Mouse (Mus musculus) MEL (cell line): Measurements from ENCODE around the gene 1700001L19Rik. TPM values are rescaled to one million over a fixed set of nuclear protein-coding genes. Genes with fewer than 3 reads are reported as not detected.

Experiments used
- DNase-seq: peaks from one replicate; pipeline ENCODE4 v3.0.0; 2011; ENCODE audit warnings: low read depth, low spot score
- H3K27ac ChIP-seq: 2 replicates; pipeline ENCODE4 v1.5.1; 2012; ENCODE audit warnings: low read depth, mild to moderate bottlenecking, control low read depth, low read length, moderate library complexity; ENCODE audit not compliant: control insufficient read depth
- H3K27me3 ChIP-seq, 2 experiments: fragments of 150-350 bp in 1 of 2; sonication (generic) in 1 of 2; 2 replicates each; pipeline ENCODE4 v1.6.1; 2012; ENCODE audit warnings: low read length in 2 of 2, mild to moderate bottlenecking in 2 of 2, improper control_type of control experiment in 1 of 2, moderate library complexity in 1 of 2; ENCODE audit not compliant: insufficient read depth in 2 of 2, control insufficient read depth in 1 of 2
- H3K36me3 ChIP-seq, 2 experiments: 2 replicates each; pipeline ENCODE4 v1.6.1; 2012 to 2014; ENCODE audit warnings: low read length in 2 of 2, improper control_type of control experiment in 1 of 2, inconsistent platforms in 1 of 2, mild to moderate bottlenecking in 1 of 2; ENCODE audit not compliant: insufficient read depth in 2 of 2, control insufficient read depth in 1 of 2
- H3K4me1 ChIP-seq, 2 experiments: fragments of 150-350 bp in 1 of 2; sonication (generic) in 1 of 2; 2 replicates each; pipeline ENCODE4 v1.6.1; 2012; ENCODE audit warnings: low read length in 2 of 2, improper control_type of control experiment in 1 of 2, mild to moderate bottlenecking in 1 of 2; ENCODE audit not compliant: insufficient read depth in 2 of 2, control insufficient read depth in 1 of 2
- H3K4me3 ChIP-seq, 2 experiments: fragments of 150-350 bp in 1 of 2; sonication (generic) in 1 of 2; 2 replicates each; pipeline ENCODE4 v1.5.1; 2012; ENCODE audit warnings: low read depth in 2 of 2, low read length in 2 of 2, mild to moderate bottlenecking in 2 of 2, moderate library complexity in 2 of 2, control low read depth in 1 of 2, improper control_type of control experiment in 1 of 2; ENCODE audit not compliant: control insufficient read depth in 1 of 2, insufficient read depth in 1 of 2
- H3K79me2 ChIP-seq: 2 replicates; pipeline ENCODE4 v1.6.1; 2012; ENCODE audit warnings: mild to moderate bottlenecking, low read length, moderate library complexity; ENCODE audit not compliant: control insufficient read depth, poor library complexity, insufficient read depth
- H3K9ac ChIP-seq: 2 replicates; pipeline ENCODE4 v1.6.1; 2012; ENCODE audit warnings: low read depth, mild to moderate bottlenecking, control low read depth, low read length, moderate library complexity; ENCODE audit not compliant: control insufficient read depth, poor library complexity, severe bottlenecking
- H3K9me3 ChIP-seq: fragments of 150-350 bp; sonication (generic); replicated peaks from 2 replicates; pipeline ENCODE4 v1.6.1; 2012; ENCODE audit warnings: mild to moderate bottlenecking, low read length, improper control_type of control experiment, moderate library complexity; ENCODE audit not compliant: insufficient read depth
- CHD2 ChIP-seq: IDR thresholded peaks from 2 replicates; pipeline ENCODE4 v1.6.1; 2011; ENCODE audit warnings: low read length, improper control_type of control experiment
- CTCF ChIP-seq, 3 experiments: IDR thresholded peaks in 2 of 3; conservative IDR thresholded peaks in 1 of 3; 2 replicates each; pipeline ENCODE4 v1.5.1; 2011 to 2012; ENCODE audit warnings: low read length in 3 of 3, low read depth in 2 of 3, mild to moderate bottlenecking in 2 of 3, improper control_type of control experiment in 1 of 3, inconsistent platforms in 1 of 3, mixed read lengths in 1 of 3, moderate library complexity in 1 of 3; ENCODE audit not compliant: control insufficient read depth in 1 of 3, insufficient read depth in 1 of 3, poor library complexity in 1 of 3, severe bottlenecking in 1 of 3
- E2F4 ChIP-seq: IDR thresholded peaks from 2 replicates; pipeline ENCODE4 v1.6.1; 2011; ENCODE audit warnings: low read depth, low read length, improper control_type of control experiment, borderline replicate concordance
- ELF1 ChIP-seq: IDR thresholded peaks from 2 replicates; pipeline ENCODE4 v1.6.1; 2014; ENCODE audit warnings: low read depth, mild to moderate bottlenecking, inconsistent platforms, low read length, improper control_type of control experiment, moderate library complexity
- EP300 ChIP-seq, 2 experiments: IDR thresholded peaks; 2 replicates each; pipeline ENCODE4 v1.6.1; 2011; ENCODE audit warnings: improper control_type of control experiment in 2 of 2, low read length in 2 of 2, low read depth in 1 of 2, mild to moderate bottlenecking in 1 of 2
- ETS1 ChIP-seq: IDR thresholded peaks from 2 replicates; pipeline ENCODE4 v1.6.1; 2012; ENCODE audit warnings: low read depth, mild to moderate bottlenecking, inconsistent platforms, low read length, improper control_type of control experiment, moderate library complexity
- GABPA ChIP-seq: IDR thresholded peaks from 2 replicates; pipeline ENCODE4 v1.6.1; 2012; ENCODE audit warnings: low read depth, mild to moderate bottlenecking, inconsistent platforms, low read length, improper control_type of control experiment, moderate library complexity
- KAT2A ChIP-seq: conservative IDR thresholded peaks from 2 replicates; pipeline ENCODE4 v1.6.1; 2012; ENCODE audit warnings: low read depth, low read length, improper control_type of control experiment, inconsistent platforms
- MAX ChIP-seq: IDR thresholded peaks from 2 replicates; pipeline ENCODE4 v1.6.1; 2011; ENCODE audit warnings: low read length, improper control_type of control experiment
- MEF2A ChIP-seq: IDR thresholded peaks from 2 replicates; pipeline ENCODE4 v1.6.1; 2014; ENCODE audit warnings: low read depth, mild to moderate bottlenecking, inconsistent platforms, low read length, improper control_type of control experiment; ENCODE audit not compliant: poor library complexity, insufficient replicate concordance, severe bottlenecking; ENCODE audit errors: extremely low read depth
- MYB ChIP-seq: IDR thresholded peaks from 2 replicates; pipeline ENCODE4 v1.6.1; 2011; ENCODE audit warnings: mild to moderate bottlenecking, low read depth, low read length, improper control_type of control experiment
- POLR2A ChIP-seq, 2 experiments: IDR thresholded peaks; 2 replicates each; pipeline ENCODE4 v1.6.1; 2011 to 2012; ENCODE audit warnings: low read length in 2 of 2, mild to moderate bottlenecking in 2 of 2, control low read depth in 1 of 2, improper control_type of control experiment in 1 of 2, low read depth in 1 of 2, moderate library complexity in 1 of 2; ENCODE audit not compliant: control insufficient read depth in 1 of 2, insufficient read depth in 1 of 2, poor library complexity in 1 of 2
- POLR2AphosphoS5 ChIP-seq: IDR thresholded peaks from 2 replicates; pipeline ENCODE4 v1.6.1; 2012; ENCODE audit warnings: low read depth, borderline replicate concordance, mild to moderate bottlenecking, inconsistent platforms, low read length, moderate library complexity, mixed read lengths
- RAD21 ChIP-seq: IDR thresholded peaks from 2 replicates; pipeline ENCODE4 v1.6.1; 2011; ENCODE audit warnings: mild to moderate bottlenecking, low read depth, low read length, improper control_type of control experiment
- RCOR1 ChIP-seq: IDR thresholded peaks from 2 replicates; pipeline ENCODE4 v1.6.1; 2012; ENCODE audit warnings: low read depth, mild to moderate bottlenecking, inconsistent platforms, low read length, improper control_type of control experiment
- SIN3A ChIP-seq: IDR thresholded peaks from 2 replicates; pipeline ENCODE4 v1.6.1; 2012; ENCODE audit warnings: low read length, improper control_type of control experiment, inconsistent platforms
- SMC3 ChIP-seq: IDR thresholded peaks from 2 replicates; pipeline ENCODE4 v1.6.1; 2011; ENCODE audit warnings: low read depth, low read length, improper control_type of control experiment
- TAL1 ChIP-seq: IDR thresholded peaks from 2 replicates; pipeline ENCODE4 v1.6.1; 2012; ENCODE audit warnings: mild to moderate bottlenecking, inconsistent platforms, low read length, moderate library complexity, mixed read lengths
- TBP ChIP-seq: IDR thresholded peaks from 2 replicates; pipeline ENCODE4 v1.8.0; 2011; ENCODE audit warnings: low read depth, low read length, improper control_type of control experiment
- UBTF ChIP-seq: IDR thresholded peaks from 2 replicates; pipeline ENCODE4 v1.6.1; 2012; ENCODE audit warnings: low read depth, mild to moderate bottlenecking, inconsistent platforms, low read length, improper control_type of control experiment, moderate library complexity, borderline replicate concordance; ENCODE audit not compliant: insufficient read depth
- USF2 ChIP-seq, 2 experiments: IDR thresholded peaks; 2 replicates each; pipeline ENCODE4 v1.6.1; 2011 to 2012; ENCODE audit warnings: improper control_type of control experiment in 2 of 2, low read length in 2 of 2, borderline replicate concordance in 1 of 2, inconsistent platforms in 1 of 2, low read depth in 1 of 2, mild to moderate bottlenecking in 1 of 2; ENCODE audit not compliant: insufficient read depth in 1 of 2
- ZC3H11A ChIP-seq: IDR thresholded peaks from 2 replicates; pipeline ENCODE4 v1.6.1; 2012; ENCODE audit warnings: low read depth, mild to moderate bottlenecking, inconsistent platforms, low read length, improper control_type of control experiment
- ZMIZ1 ChIP-seq: IDR thresholded peaks from 2 replicates; pipeline ENCODE4 v1.6.1; 2012; ENCODE audit warnings: low read depth, mild to moderate bottlenecking, inconsistent platforms, low read length, improper control_type of control experiment, moderate library complexity
- ZNF384 ChIP-seq: IDR thresholded peaks from 2 replicates; pipeline ENCODE4 v1.6.1; 2012; ENCODE audit warnings: low read depth, mild to moderate bottlenecking, inconsistent platforms, low read length, improper control_type of control experiment
- polyA plus RNA-seq, 2 experiments: library from polyadenylated mRNA; stranded (reverse) in 1 of 2; unstranded in 1 of 2; fragments of >175 nt in 1 of 2; fragments of >200 nt in 1 of 2; gene quantifications; 2 replicates each; pipeline versions ENCODE4 v1.2.1 to v1.2.4; 2012; ENCODE audit warnings: low replicate concordance in 2 of 2, low read depth in 1 of 2; ENCODE audit not compliant: insufficient read length in 2 of 2, insufficient read depth in 1 of 2, missing spikeins in 1 of 2
- total RNA-seq: library from RNA; depleted of rRNA; stranded (reverse); fragments of 300-350 nt; gene quantifications from 2 replicates; pipeline ENCODE4 v1.2.3, GENCODE M21; 2012

1700001L19Rik gene
- total and polyA plus RNA-seq, 3 experiments = not detected

DNA sequence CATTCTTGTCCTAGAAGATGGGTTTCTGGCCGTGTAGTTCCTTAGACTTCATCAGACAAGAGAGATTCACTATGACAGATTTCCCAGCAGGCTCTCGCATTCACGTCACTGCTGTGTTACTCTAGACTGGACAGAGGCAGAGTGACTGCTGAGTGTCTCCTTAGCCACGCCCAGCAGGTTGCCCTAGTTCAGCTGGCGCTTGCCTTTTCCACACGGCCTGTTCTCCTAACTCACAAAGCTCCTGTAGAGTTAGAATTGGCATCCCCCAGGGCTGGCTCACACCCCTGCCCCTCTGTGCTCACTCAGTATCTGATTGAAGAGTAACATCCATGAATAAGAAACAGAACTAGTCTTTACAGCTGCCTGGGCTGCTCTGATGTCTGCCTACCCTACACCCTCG lies 11.8 kb upstream of the 1700001L19Rik start:
- TF ChIP-seq UBTF = no peak
- no peak for TF ChIP-seq RAD21
- TF ChIP-seq TAL1 = no peak
- no peak for TF ChIP-seq E2F4
- no peak for TF ChIP-seq CTCF (IDR thresholded peaks at IDR 0.05 in 2 of 3, conservative IDR thresholded peaks at IDR 0.05 in 1 of 3; ENCODE audit: control insufficient read depth in 1 of 3, insufficient read depth in 1 of 3, low read depth in 2 of 3, low read length in 3 of 3, poor library complexity in 1 of 3, severe bottlenecking in 1 of 3)
- no peak for TF ChIP-seq RCOR1
- no peak for TF ChIP-seq POLR2A (IDR thresholded peaks at IDR 0.05; ENCODE audit: control insufficient read depth in 1 of 2, insufficient read depth in 1 of 2, low read depth in 1 of 2, low read length in 2 of 2, poor library complexity in 1 of 2)
- no peak for TF ChIP-seq KAT2A
- TF ChIP-seq ELF1 = no peak
- H3K4me1 ChIP-seq = peaks cover 0 to 2% of the 10 kb centered on the region in 2 experiments; a peak in 1 of 4 replicates
- H3K27me3 ChIP-seq = no peaks in the 10 kb centered on the region
- no peak overlapping the region for H3K9ac ChIP-seq
- H3K27ac ChIP-seq = no peak overlapping the region
- no peak for DNase-seq
- peaks cover 4 to 9% of the 10 kb centered on the region in 2 experiments for H3K36me3 ChIP-seq
- no peak overlapping the region for H3K4me3 ChIP-seq
- no peaks in the 10 kb centered on the region for H3K9me3 ChIP-seq
- H3K79me2 ChIP-seq = peaks cover 25% of the 10 kb centered on the region

DNA sequence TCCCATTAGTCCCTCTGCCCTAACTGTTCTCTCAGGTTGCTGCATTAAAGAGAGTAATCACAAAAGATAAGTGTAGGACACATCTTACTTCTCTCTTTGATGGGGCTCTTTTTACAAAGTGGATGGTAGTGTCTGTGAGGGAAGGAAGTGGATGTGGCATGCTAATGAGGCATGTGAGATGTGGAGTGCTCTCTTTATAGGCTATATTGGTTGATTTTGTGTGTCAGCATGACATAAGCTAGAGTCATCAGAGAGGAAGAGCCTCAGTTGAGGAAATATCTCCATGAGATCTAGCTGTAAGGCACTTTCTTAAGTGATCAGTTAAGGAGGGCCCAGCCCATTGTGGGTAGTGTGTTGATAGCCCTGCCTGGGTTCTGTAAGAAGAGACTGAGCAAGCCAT lies 8.9 kb upstream of the 1700001L19Rik start:
- Histone ChIP-seq H3K36me3 (peaks cover 2 to 4% of the 10 kb centered on the region in 2 experiments; a peak in 2 of 4 replicates), H3K4me3 (no peak overlapping the region), H3K27ac (no peak overlapping the region), H3K79me2 (peaks cover 10% of the 10 kb centered on the region; the same call in 1 of the 2 replicates), H3K9me3 (no peaks in the 10 kb centered on the region), H3K4me1 (no peaks in the 10 kb centered on the region), H3K9ac (no peak overlapping the region), H3K27me3 (no peaks in the 10 kb centered on the region)
- no peak for DNase-seq
- TF ChIP-seq SMC3 (no peak), POLR2A (IDR thresholded peaks at IDR 0.05; ENCODE audit: control insufficient read depth in 1 of 2, insufficient read depth in 1 of 2, low read depth in 1 of 2, low read length in 2 of 2, poor library complexity in 1 of 2) (no peak), USF2 (IDR thresholded peaks at IDR 0.05; ENCODE audit: borderline replicate concordance in 1 of 2, insufficient read depth in 1 of 2, low read depth in 1 of 2, low read length in 2 of 2) (no peak), GABPA (no peak), RAD21 (no peak)

DNA sequence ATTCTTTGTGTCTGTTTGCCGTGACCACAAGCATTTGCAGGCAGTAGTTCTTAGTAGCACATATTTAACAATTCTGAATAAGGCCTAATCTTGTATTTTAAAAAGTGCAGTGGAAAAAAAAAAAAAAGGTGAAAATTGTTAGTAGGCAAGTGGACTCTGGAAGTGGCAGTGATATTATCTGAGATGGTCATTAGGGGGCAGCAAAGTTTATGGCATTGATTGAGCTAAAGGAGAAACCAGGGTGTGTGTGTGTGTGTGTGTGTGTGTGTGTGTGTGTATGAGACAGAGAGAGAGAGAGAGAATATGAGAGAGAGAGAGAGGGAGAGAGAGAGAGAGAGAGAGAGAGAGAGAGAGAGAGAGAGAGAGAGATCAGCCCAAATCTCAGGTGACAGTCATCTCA lies 3.4 kb upstream of the 1700001L19Rik start:
- peak; percentile 22 for DNase-seq
- H3K9me3 ChIP-seq = no peaks in the 10 kb centered on the region
- H3K4me3 ChIP-seq = no peak overlapping the region
- no peak overlapping the region for H3K9ac ChIP-seq
- H3K79me2 ChIP-seq = no peaks in the 10 kb centered on the region
- no peaks in the 10 kb centered on the region for H3K4me1 ChIP-seq
- H3K27ac ChIP-seq = no peak overlapping the region
- TF ChIP-seq ETS1 = no peak
- TF ChIP-seq CHD2 = no peak
- TF ChIP-seq GABPA = no peak
- peak; percentile 23 for TF ChIP-seq RAD21
- TF ChIP-seq MEF2A = no peak
- no peak for TF ChIP-seq USF2 (IDR thresholded peaks at IDR 0.05; ENCODE audit: borderline replicate concordance in 1 of 2, insufficient read depth in 1 of 2, low read depth in 1 of 2, low read length in 2 of 2)
- no peak for TF ChIP-seq MYB
- no peak for TF ChIP-seq POLR2AphosphoS5
- TF ChIP-seq ELF1 = no peak
- TF ChIP-seq SIN3A = no peak
- TF ChIP-seq TBP = no peak
- TF ChIP-seq ZMIZ1 = no peak
- no peak for TF ChIP-seq KAT2A
- no peak; the same call in 1 of the 2 replicates for TF ChIP-seq ZC3H11A
- TF ChIP-seq EP300 (IDR thresholded peaks at IDR 0.05; ENCODE audit: low read depth in 1 of 2, low read length in 2 of 2) = no peak
- no peak for TF ChIP-seq MAX
- TF ChIP-seq SMC3 = no peak
- TF ChIP-seq CTCF (IDR thresholded peaks at IDR 0.05 in 2 of 3, conservative IDR thresholded peaks at IDR 0.05 in 1 of 3; ENCODE audit: control insufficient read depth in 1 of 3, insufficient read depth in 1 of 3, low read depth in 2 of 3, low read length in 3 of 3, poor library complexity in 1 of 3, severe bottlenecking in 1 of 3) = peak in 1 of 3 experiments; percentile 26; a peak in 2 of 6 replicates
- TF ChIP-seq ZNF384 = peak; percentile 45
- peaks cover 0 to 4% of the 10 kb centered on the region in 2 experiments; a peak in 2 of 4 replicates for H3K36me3 ChIP-seq
- H3K27me3 ChIP-seq = no peaks in the 10 kb centered on the region
